Mouse (Mus musculus): Measurements from ENCODE around the gene Arhgap17.
A peak's percentile ranks its signal among the peaks of the same experiment; 100 is the strongest.

Gene Arhgap17

GRCm38 (mm10) chr7:123369759-123370481, at the start of gene Arhgap17, which contains the start of gene Lcmt1:
Arhgap17 (minus strand) TSS chr7:123369915.
Lcmt1 (plus strand) TSS chr7:123369784.
- peak; percentile 98 for DNase-seq (ENCODE audit: low read depth, low spot score)

- no peak for DNase-seq (ENCODE audit: low read depth, low spot score)
Observed at GRCm38 (mm10) chr7:123417661-123418060, 47.9 kb upstream of the Arhgap17 start.

GRCm38 (mm10) chr7:123416803-123417202, 47.1 kb upstream of the Arhgap17 start:
- DNase-seq (ENCODE audit: low read depth, low spot score): no peak

GRCm38 (mm10) chr7:123412143-123412542, 42.4 kb upstream of the Arhgap17 start:
- no peak for DNase-seq (ENCODE audit: low read depth, low spot score)

- no peak for DNase-seq (ENCODE audit: low read depth, low spot score)
Observed at GRCm38 (mm10) chr7:123411109-123411508, 41.4 kb upstream of the Arhgap17 start.

- DNase-seq (ENCODE audit: low read depth, low spot score): no peak
Observed at GRCm38 (mm10) chr7:123410502-123410901, 40.8 kb upstream of the Arhgap17 start.

GRCm38 (mm10) chr7:123406988-123407387, 37.3 kb upstream of the Arhgap17 start:
- DNase-seq (ENCODE audit: low read depth, low spot score): no peak

GRCm38 (mm10) chr7:123405619-123406018, 35.9 kb upstream of the Arhgap17 start:
- DNase-seq (ENCODE audit: low read depth, low spot score): no peak

- no peak for DNase-seq (ENCODE audit: low read depth, low spot score)
Observed at GRCm38 (mm10) chr7:123404198-123404597, 34.5 kb upstream of the Arhgap17 start.

- DNase-seq (ENCODE audit: low read depth, low spot score): no peak
Observed at GRCm38 (mm10) chr7:123401121-123401520, 31.4 kb upstream of the Arhgap17 start.

- no peak for DNase-seq (ENCODE audit: low read depth, low spot score)
Observed at GRCm38 (mm10) chr7:123399286-123399685, 29.6 kb upstream of the Arhgap17 start.

- peak; percentile 82 for DNase-seq (ENCODE audit: low read depth, low spot score)
Observed at GRCm38 (mm10) chr7:123398828-123399227, 29.1 kb upstream of the Arhgap17 start.

- no peak for DNase-seq (ENCODE audit: low read depth, low spot score)
Observed at GRCm38 (mm10) chr7:123397931-123398330, 28.2 kb upstream of the Arhgap17 start.

- DNase-seq (ENCODE audit: low read depth, low spot score): no peak
Observed at GRCm38 (mm10) chr7:123397369-123397768, 27.7 kb upstream of the Arhgap17 start.

GRCm38 (mm10) chr7:123396900-123397299, 27.2 kb upstream of the Arhgap17 start:
- DNase-seq (ENCODE audit: low read depth, low spot score): no peak

- DNase-seq (ENCODE audit: low read depth, low spot score): no peak
Observed at GRCm38 (mm10) chr7:123394271-123394670, 24.6 kb upstream of the Arhgap17 start.

GRCm38 (mm10) chr7:123389686-123390280, 20.1 kb upstream of the Arhgap17 start:
- DNase-seq (ENCODE audit: low read depth, low spot score): no peak

GRCm38 (mm10) chr7:123385693-123386407, 16.1 kb upstream of the Arhgap17 start:
- no peak for DNase-seq (ENCODE audit: low read depth, low spot score)

GRCm38 (mm10) chr7:123377443-123378400, 8.0 kb upstream of the Arhgap17 start:
- DNase-seq (ENCODE audit: low read depth, low spot score): peak; percentile 97

GRCm38 (mm10) chr7:123371501-123371900, 1.8 kb upstream of the Arhgap17 start:
- DNase-seq (ENCODE audit: low read depth, low spot score): peak; percentile 49

- DNase-seq (ENCODE audit: low read depth, low spot score): no peak
Observed at GRCm38 (mm10) chr7:123370700-123371099, 985 bp upstream of the Arhgap17 start.

All from ES-CJ7 (cell line).